Mouse (Mus musculus): ENCODE measurements around the gene Trub2. TPM values are rescaled to one million over a fixed set of nuclear protein-coding genes. Genes with fewer than 3 reads are reported as not detected.

Trub2 gene
- total RNA-seq, 4 experiments from 2014 or later: 20.8 to 31.6 (median 26.2) TPM

- no peak for DNase-seq (ENCODE audit: low spot score in 2 of 2)
Observed at GRCm38 (mm10) chr2:29729500-29729899, 58.8 kb downstream of the Trub2 start.

GRCm38 (mm10) chr2:29724664-29725365 is 63.5 kb downstream of the Trub2 start:
- no peak for DNase-seq (ENCODE audit: low spot score in 2 of 2)

GRCm38 (mm10) chr2:29723132-29723531 is 65.2 kb downstream of the Trub2 start:
- DNase-seq (ENCODE audit: low spot score in 2 of 2): peak in 1 of 2 experiments; percentile 40

DNA sequence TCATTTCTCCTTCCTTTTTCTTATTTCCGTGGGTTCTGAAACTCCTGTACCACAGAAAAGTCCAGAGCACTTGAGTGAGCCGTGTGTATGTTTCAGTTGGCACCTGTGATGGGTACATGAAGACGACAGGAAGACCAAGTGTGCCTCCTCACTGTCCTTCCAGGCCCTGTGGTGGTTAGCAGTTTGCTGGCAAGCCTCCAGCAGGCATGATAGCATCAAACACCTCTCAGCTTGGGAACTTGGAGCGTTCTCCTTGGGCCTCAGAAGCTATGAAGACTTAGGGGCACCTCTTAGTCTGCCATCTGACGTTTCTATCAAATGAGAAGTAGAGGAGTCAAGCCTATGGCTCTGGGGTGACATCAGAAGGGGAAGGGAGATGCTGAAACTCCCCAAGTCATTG is 69.7 kb downstream of the Trub2 start:
- DNase-seq (ENCODE audit: low spot score in 2 of 2): no peak

GRCm38 (mm10) chr2:29716691-29717090 is 71.6 kb downstream of the Trub2 start:
- no peak for DNase-seq (ENCODE audit: low spot score in 2 of 2)

GRCm38 (mm10) chr2:29716143-29716542 is 72.2 kb downstream of the Trub2 start:
- no peak for DNase-seq (ENCODE audit: low spot score in 2 of 2)

- no peak for DNase-seq (ENCODE audit: low spot score in 2 of 2)
Observed at GRCm38 (mm10) chr2:29714127-29714526, 74.2 kb downstream of the Trub2 start.

DNA sequence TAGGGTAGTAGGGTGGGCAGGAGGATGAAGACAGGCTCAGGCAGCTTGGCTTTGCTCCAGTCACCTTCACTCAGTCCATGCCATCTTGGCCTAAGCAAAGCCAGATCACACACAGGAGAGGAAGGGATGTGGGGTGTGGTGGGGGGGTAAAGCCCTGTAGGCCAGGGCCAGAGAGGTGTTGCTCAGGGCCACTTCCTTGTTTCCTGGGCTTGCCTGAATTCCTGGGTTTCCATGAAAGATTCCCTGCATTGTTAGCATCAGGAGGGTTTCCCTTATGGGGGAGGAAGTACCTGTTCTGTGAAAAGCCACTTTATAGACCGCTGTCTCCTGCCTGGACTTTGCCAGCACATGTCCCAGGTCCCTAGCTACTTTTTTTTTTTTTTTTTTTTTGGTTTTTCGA is 74.8 kb downstream of the Trub2 start:
- DNase-seq (ENCODE audit: low spot score in 2 of 2): no peak

DNA sequence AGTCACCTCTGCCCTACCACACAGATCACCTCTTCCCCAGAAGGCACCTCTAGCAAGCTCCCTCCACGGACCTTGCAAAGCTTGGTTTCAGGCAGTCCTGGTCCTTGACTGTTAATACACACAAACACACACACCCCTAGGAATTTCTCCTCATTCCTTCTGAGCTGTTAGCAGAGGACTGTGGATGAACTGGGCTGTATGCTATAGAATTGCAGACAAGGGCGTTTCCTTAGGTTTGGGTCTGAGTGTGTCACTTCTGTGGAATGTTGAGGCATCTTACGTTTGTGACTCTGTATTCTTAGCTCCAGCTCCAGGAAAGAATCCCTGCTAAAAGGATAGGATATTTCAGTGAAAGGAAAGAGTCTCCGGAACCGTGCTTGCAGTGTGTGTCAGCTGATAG is 76.4 kb downstream of the Trub2 start:
- DNase-seq (ENCODE audit: low spot score in 2 of 2): no peak

Other genes starting within 250 kb of the Trub2 start
- 100 to 1,000 TPM; 152 to 187 (median 158) TPM for gene Rapgef1, start 168.8 kb downstream of the Trub2 start, total RNA-seq (2022)
- gene Gm13420, start 36.8 kb downstream of the Trub2 start, total RNA-seq (2022): not detected
- gene Gm13547, start 29.2 kb downstream of the Trub2 start, total RNA-seq (2022): not detected
- 1 to 10 TPM; 6.7 to 8.4 (median 7.5) TPM for gene Coq4, start 1.0 kb downstream of the Trub2 start, total RNA-seq (2022)
- 1 to 10 TPM; 5.4 to 7.5 (median 6.6) TPM for gene Slc27a4, start 14.1 kb upstream of the Trub2 start, total RNA-seq (2022)
- 10 to 100 TPM; 25.7 to 33.0 (median 28.5) TPM for gene Urm1, start 31.6 kb upstream of the Trub2 start, total RNA-seq (2022)
- 1 to 10 TPM; 1.4 to 3.6 (median 1.7) TPM for gene Cercam, start 80.7 kb upstream of the Trub2 start, total RNA-seq (2022)
- gene Odf2, start 100.7 kb upstream of the Trub2 start, total RNA-seq (2022): 10 to 100 TPM in 3 of 4 experiments, 1 to 10 TPM in 1; 9.9 to 12.1 (median 11.1) TPM
- 10 to 100 TPM; 20.1 to 27.0 (median 22.9) TPM for gene Gle1, start 146.9 kb upstream of the Trub2 start, total RNA-seq (2022)
- gene Sptan1, start 177.1 kb upstream of the Trub2 start, total RNA-seq (2022): 10 to 100 TPM; 29.2 to 43.7 (median 36.4) TPM